Mouse (Mus musculus): ENCODE results near the gene Csrp1. TPM values are rescaled to one million over a fixed set of nuclear protein-coding genes. Genes with fewer than 3 reads are reported as not detected.

Gene Csrp1
- polyA plus RNA-seq (2015; fragmentation: Nextera tagmentation; extraction: Ambion mirVana): 119 and 137 TPM in 2 replicates

DNA sequence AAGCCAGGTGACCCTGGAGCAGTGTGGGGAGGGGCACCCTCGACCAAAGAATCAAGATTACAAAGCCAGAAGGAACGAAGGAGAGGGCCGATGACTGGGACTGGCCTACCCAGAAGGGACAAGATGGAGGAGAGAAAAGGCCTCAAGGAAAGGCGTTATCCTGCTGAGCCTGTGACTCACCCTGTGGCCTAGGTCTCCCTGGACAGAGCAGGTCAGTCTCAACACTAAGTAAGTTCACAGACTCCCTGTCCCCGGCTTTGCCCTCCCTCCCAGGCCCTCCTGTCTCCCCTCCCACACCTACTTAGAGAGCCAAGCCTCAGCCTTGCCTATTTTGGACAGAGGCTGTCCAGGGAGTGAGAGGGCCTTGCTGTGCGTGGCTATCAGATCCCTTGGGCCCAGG is at the start of gene Csrp1:
Gene Csrp1 (plus strand): TSS at position 79 of the 400 bp plus-strand sequence.
- peak; percentile 55; the same call in 1 of the 2 replicates for ATAC-seq (replicated peaks; ENCODE audit: low FRiP score)
- no peaks in the 10 kb centered on the region for H3K9me3 ChIP-seq (replicated peaks)
- H3K9ac ChIP-seq: no peak within 1 kb of the TSS
- no peaks in the 10 kb centered on the region for H3K36me3 ChIP-seq
- H3K4me2 ChIP-seq: peak within 1 kb of the TSS; percentile 32; the same call in 1 of the 2 replicates
- H3K4me1 ChIP-seq: peaks cover 8% of the 10 kb centered on the region; the same call in 1 of the 2 replicates
- 69% methylated on average over 6 of the region's 6 CpGs for WGBS
- no peak within 1 kb of the TSS for H3K27ac ChIP-seq
- no peak within 1 kb of the TSS for H3K4me3 ChIP-seq (replicated peaks)
- H3K27me3 ChIP-seq: no peaks in the 10 kb centered on the region

DNA sequence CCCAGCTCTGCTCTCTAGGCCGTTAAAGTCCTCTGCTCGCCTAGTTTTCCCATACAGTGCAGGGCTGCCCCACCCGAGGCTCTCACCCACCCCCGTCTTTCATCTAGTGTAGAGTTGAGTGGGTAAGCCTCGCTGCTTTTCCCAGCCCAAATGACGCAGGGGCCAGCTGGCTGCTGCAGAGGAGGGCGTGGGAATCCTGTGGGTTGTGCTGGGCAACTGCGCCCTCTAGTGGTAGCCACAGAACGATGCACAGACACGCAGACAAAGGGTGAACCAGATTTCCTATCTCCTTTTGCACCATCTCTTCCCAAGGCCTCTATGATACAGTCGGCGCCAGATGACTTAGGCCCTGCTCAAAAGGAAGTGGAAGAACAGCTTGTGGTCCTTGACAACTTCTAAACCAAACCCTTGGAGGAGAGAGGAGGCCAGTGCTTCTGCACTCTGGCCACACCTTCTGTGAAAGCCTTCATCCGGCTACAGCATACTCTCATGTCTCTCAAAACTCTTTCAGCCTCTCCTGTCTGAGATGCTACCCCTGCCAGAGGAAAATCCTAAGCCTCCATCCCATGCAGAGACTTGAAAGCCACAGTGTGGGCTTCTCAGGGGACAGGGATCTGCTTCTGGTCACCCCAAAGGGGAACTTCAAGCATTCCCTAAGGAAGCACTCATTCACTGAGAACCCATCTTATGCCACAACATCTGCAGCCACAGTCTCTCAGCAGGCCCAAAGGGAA is 49.3 kb upstream of the Csrp1 start:
- peak; percentile 65 for ATAC-seq (replicated peaks; ENCODE audit: low FRiP score)
- Histone ChIP-seq H3K4me1 (peaks cover 57% of the 10 kb centered on the region), H3K4me3 (replicated peaks) (no peak overlapping the region), H3K27me3 (no peaks in the 10 kb centered on the region), H3K27ac (peak overlapping the region; percentile 42; the same call in 1 of the 2 replicates), H3K36me3 (no peaks in the 10 kb centered on the region), H3K4me2 (peak overlapping the region; percentile 45), H3K9me3 (replicated peaks) (no peaks in the 10 kb centered on the region), H3K9ac (no peak overlapping the region)
- WGBS: 11% methylated on average over 13 of the region's 13 CpGs

DNA sequence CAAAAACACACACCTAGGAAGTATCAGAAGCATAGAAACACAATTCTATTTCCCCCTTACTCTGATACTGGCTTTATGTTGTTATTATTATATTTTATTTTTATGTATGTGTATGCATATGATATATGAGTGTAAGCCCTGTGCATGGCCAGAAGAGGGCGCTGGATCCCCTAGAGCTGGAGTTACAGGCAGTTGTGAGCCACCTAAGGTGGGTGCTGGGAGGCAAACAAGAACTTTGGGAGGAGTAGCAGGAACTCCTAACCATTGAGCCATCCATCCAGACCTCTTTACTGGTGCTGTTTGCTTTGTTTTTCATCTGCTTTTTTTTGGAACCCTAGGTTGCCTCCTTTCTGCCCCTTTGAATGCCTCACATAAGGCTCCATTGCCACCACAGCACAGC is 48.5 kb upstream of the Csrp1 start:
- no peaks in the 10 kb centered on the region for H3K9me3 ChIP-seq (replicated peaks)
- H3K27me3 ChIP-seq: no peaks in the 10 kb centered on the region
- ATAC-seq (replicated peaks; ENCODE audit: low FRiP score): no peak
- peaks cover 65% of the 10 kb centered on the region for H3K4me1 ChIP-seq
- H3K27ac ChIP-seq: peak overlapping the region; percentile 66
- no peak overlapping the region for H3K4me2 ChIP-seq
- 58% methylated on average over 1 of the region's 1 CpGs for WGBS
- no peak overlapping the region for H3K4me3 ChIP-seq (replicated peaks)
- H3K36me3 ChIP-seq: no peaks in the 10 kb centered on the region
- H3K9ac ChIP-seq: no peak overlapping the region

- H3K36me3 ChIP-seq: no peaks in the 10 kb centered on the region
- peak overlapping the region; percentile 66 for H3K27ac ChIP-seq
- peaks cover 67% of the 10 kb centered on the region for H3K4me1 ChIP-seq
- H3K9ac ChIP-seq: no peak overlapping the region
- WGBS: 66% methylated on average over 8 of the region's 8 CpGs
- no peak for ATAC-seq (replicated peaks; ENCODE audit: low FRiP score)
- no peaks in the 10 kb centered on the region for H3K9me3 ChIP-seq (replicated peaks)
- no peak overlapping the region for H3K4me2 ChIP-seq
- no peak overlapping the region for H3K4me3 ChIP-seq (replicated peaks)
- no peaks in the 10 kb centered on the region for H3K27me3 ChIP-seq
Measured at GRCm38 (mm10) chr1:135671956-135672355, 47.9 kb upstream of the Csrp1 start.

GRCm38 (mm10) chr1:135672374-135672773 is 47.5 kb upstream of the Csrp1 start:
- Histone ChIP-seq H3K9ac (no peak overlapping the region), H3K4me3 (replicated peaks) (no peak overlapping the region), H3K27me3 (no peaks in the 10 kb centered on the region), H3K27ac (peak overlapping the region; percentile 66), H3K36me3 (no peaks in the 10 kb centered on the region), H3K4me2 (no peak overlapping the region), H3K9me3 (replicated peaks) (no peaks in the 10 kb centered on the region), H3K4me1 (peaks cover 67% of the 10 kb centered on the region)
- ATAC-seq (replicated peaks; ENCODE audit: low FRiP score): no peak
- 63% methylated on average over 4 of the region's 4 CpGs for WGBS

GRCm38 (mm10) chr1:135673423-135673822 is 46.4 kb upstream of the Csrp1 start:
- ATAC-seq (replicated peaks; ENCODE audit: low FRiP score): no peak
- Histone ChIP-seq H3K9me3 (replicated peaks) (no peaks in the 10 kb centered on the region), H3K4me3 (replicated peaks) (no peak overlapping the region), H3K4me2 (no peak overlapping the region), H3K27ac (peak overlapping the region; percentile 66; the same call in 1 of the 2 replicates), H3K36me3 (no peaks in the 10 kb centered on the region), H3K9ac (no peak overlapping the region), H3K27me3 (no peaks in the 10 kb centered on the region), H3K4me1 (peaks cover 61% of the 10 kb centered on the region)
- 57% methylated on average over 14 of the region's 14 CpGs for WGBS

DNA sequence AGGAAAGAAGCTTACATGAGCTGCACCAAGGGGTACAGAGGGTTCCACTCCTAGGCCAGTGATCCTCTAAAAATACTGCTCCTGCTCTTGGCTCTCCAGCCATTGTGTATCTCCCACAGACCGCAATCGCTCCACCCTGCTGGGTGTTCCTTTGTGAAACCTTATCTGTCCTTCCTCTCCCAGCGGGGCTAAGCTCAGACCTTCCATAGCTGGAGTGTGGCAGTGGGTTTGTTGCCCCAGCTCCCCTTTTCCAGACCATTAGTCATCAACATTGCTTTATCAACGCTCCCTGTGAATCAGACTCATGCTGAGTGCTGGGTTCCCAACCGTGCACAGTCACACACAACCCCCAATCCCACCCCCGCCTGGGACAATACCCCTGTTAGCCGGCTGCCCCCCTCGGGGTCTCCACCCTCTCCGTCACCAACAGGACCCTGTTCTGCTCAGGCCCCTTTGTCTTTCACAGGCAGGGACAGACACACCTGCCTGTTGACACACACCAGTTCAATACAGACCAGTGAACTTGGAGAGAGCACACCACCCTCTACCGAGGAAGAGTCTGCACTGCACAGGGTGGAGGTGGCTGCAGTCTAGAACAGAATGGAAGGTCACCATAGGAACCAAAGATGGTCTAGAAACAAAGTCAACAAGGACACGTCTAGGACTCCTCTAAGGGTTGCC is 44.3 kb upstream of the Csrp1 start:
- H3K27ac ChIP-seq: no peak overlapping the region
- 44% methylated on average over 11 of the region's 11 CpGs for WGBS
- no peak overlapping the region for H3K4me3 ChIP-seq (replicated peaks)
- H3K27me3 ChIP-seq: no peaks in the 10 kb centered on the region
- H3K9me3 ChIP-seq (replicated peaks): no peaks in the 10 kb centered on the region
- no peak overlapping the region for H3K4me2 ChIP-seq
- H3K36me3 ChIP-seq: no peaks in the 10 kb centered on the region
- no peak overlapping the region for H3K9ac ChIP-seq
- 0 out of 2 replicates have a peak, but pooled peaks have one; percentile 19 for ATAC-seq (replicated peaks; ENCODE audit: low FRiP score)
- H3K4me1 ChIP-seq: peaks cover 42% of the 10 kb centered on the region

DNA sequence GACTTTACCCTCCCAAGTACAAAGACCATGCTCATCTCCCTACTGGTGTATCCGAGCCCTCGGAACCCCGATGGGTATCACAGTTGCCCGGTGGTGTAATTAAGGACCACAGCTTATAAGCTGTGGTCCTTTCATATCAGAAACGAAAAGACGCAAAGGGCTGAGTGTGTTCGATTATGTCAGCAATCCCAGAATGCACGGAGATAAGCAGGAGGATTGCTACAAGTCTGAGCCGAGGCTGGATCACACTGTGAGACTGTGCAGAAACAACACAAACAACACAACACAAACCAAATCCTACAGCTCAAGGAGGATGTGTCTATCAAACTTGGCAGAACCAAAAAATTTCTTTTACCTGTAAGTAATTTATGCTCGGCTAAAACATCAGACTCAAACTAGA is 43.6 kb upstream of the Csrp1 start:
- Histone ChIP-seq H3K4me2 (no peak overlapping the region), H3K4me3 (replicated peaks) (no peak overlapping the region), H3K9me3 (replicated peaks) (no peaks in the 10 kb centered on the region), H3K27me3 (no peaks in the 10 kb centered on the region), H3K27ac (no peak overlapping the region), H3K9ac (no peak overlapping the region), H3K4me1 (peaks cover 44% of the 10 kb centered on the region), H3K36me3 (no peaks in the 10 kb centered on the region)
- WGBS: 90% methylated on average over 10 of the region's 10 CpGs
- no peak for ATAC-seq (replicated peaks; ENCODE audit: low FRiP score)

GRCm38 (mm10) chr1:135676938-135677682 is 42.8 kb upstream of the Csrp1 start:
- 50% methylated on average over 8 of the region's 8 CpGs for WGBS
- ATAC-seq (replicated peaks; ENCODE audit: low FRiP score): no peak
- no peak overlapping the region for H3K27ac ChIP-seq
- no peak overlapping the region for H3K9ac ChIP-seq
- H3K4me3 ChIP-seq (replicated peaks): no peak overlapping the region
- no peaks in the 10 kb centered on the region for H3K36me3 ChIP-seq
- H3K9me3 ChIP-seq (replicated peaks): no peaks in the 10 kb centered on the region
- H3K4me1 ChIP-seq: peaks cover 44% of the 10 kb centered on the region
- no peaks in the 10 kb centered on the region for H3K27me3 ChIP-seq
- H3K4me2 ChIP-seq: no peak overlapping the region

DNA sequence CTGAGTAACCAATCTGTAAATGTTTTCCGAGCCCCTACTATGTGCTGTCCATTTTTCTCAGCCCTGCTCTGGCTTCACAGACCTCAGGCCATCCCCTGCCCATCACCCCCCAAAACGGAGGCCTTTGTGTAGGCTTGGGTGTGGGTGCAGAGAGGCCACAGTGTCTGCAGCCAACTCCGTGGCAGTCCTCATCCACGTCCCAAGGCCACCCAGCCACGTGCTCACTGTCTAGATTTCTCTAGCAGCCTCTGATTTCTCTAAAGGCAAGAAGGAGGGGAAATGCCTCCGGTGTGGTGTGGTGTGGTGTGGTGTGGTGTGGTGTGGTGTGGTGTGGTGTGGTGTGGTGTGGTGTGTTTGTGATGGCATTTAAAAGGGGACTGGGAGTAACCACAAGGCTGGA is 41.7 kb upstream of the Csrp1 start:
- no peaks in the 10 kb centered on the region for H3K9me3 ChIP-seq (replicated peaks)
- ATAC-seq (replicated peaks; ENCODE audit: low FRiP score): no peak
- 79% methylated on average over 6 of the region's 6 CpGs for WGBS

GRCm38 (mm10) chr1:135680716-135681115 is 39.1 kb upstream of the Csrp1 start:
- Histone ChIP-seq H3K4me1 (peaks cover 30% of the 10 kb centered on the region), H3K4me3 (replicated peaks) (no peak overlapping the region), H3K36me3 (no peaks in the 10 kb centered on the region), H3K9ac (no peak overlapping the region), H3K9me3 (replicated peaks) (no peaks in the 10 kb centered on the region), H3K27me3 (no peaks in the 10 kb centered on the region), H3K27ac (peak overlapping the region; percentile 79), H3K4me2 (no peak overlapping the region)
- WGBS: 63% methylated on average over 4 of the region's 4 CpGs
- no peak for ATAC-seq (replicated peaks; ENCODE audit: low FRiP score)

More for the DNA sequence above, 41.7 kb upstream of the Csrp1 start:
- Histone ChIP-seq H3K4me2 (no peak overlapping the region), H3K27ac (no peak overlapping the region), H3K36me3 (no peaks in the 10 kb centered on the region), H3K9ac (no peak overlapping the region), H3K4me3 (replicated peaks) (no peak overlapping the region), H3K27me3 (no peaks in the 10 kb centered on the region), H3K4me1 (peaks cover 36% of the 10 kb centered on the region)

GRCm38 (mm10) chr1:135681122-135681521 is 38.7 kb upstream of the Csrp1 start:
- H3K27ac ChIP-seq: peak overlapping the region; percentile 79
- H3K27me3 ChIP-seq: 0 out of 2 replicates have a peak, but pooled peaks cover 2% of the 10 kb centered on the region
- no peak overlapping the region for H3K4me3 ChIP-seq (replicated peaks)
- peaks cover 30% of the 10 kb centered on the region for H3K4me1 ChIP-seq
- 61% methylated on average over 8 of the region's 8 CpGs for WGBS
- no peak overlapping the region for H3K4me2 ChIP-seq
- H3K36me3 ChIP-seq: no peaks in the 10 kb centered on the region
- no peaks in the 10 kb centered on the region for H3K9me3 ChIP-seq (replicated peaks)
- no peak overlapping the region for H3K9ac ChIP-seq
- no peak for ATAC-seq (replicated peaks; ENCODE audit: low FRiP score)

All from kidney, embryonic 15.5 days (tissue).